Mouse (Mus musculus) T-helper 1 cell (primary cell): ENCODE data around the gene Macrod2.

ENCODE experiments used
- in situ Hi-C: fragments of 300-600 bp; cut with MboI, MseI; formaldehyde crosslinking; loops from one replicate; pipeline ENCODE4 v1.15.1; 2025; ENCODE audit warnings: high pct_unique_total_duplicates

The Macrod2 gene

DNA sequence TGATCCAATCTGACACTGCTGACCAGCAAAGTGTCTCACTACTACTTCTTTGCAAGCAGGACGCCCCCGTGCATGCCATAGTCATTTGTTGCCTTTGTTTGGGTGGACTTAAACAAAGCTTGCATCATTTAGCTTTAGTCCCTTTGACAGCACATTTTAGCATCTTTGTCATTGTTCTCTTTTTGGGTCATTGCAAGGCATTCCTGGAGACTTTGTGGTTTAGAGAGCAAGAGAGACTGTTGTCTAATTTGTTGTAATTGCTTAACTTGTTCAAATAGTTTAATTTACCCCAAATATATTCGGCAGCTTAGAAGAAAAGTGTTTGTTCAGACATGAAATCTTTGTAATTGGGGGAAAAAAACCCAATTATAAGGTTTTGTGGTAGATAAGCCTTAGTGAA, 511.0 kb downstream of the Macrod2 start:
- in situ Hi-C loops = no loop called here

DNA sequence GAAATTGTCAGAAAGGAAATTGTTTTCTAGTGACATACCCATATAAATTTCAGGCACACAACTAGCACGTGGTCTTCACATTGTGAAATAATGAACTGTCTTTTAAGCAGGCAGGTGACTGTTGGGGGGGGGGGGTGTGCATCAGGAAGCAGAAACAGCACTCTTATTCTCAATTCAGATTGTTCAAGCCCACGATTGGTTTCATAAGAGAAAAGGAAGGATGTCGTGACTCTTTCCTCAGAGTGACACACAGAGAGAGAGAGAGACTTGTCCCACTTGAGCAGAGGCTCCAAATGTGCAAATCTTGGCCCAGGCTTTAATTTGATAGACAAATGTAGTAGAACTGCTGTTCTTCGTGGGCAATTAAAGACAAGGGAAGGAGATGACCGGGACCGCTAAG, 516.4 kb downstream of the Macrod2 start:
- in situ Hi-C loops = no loop called here

DNA sequence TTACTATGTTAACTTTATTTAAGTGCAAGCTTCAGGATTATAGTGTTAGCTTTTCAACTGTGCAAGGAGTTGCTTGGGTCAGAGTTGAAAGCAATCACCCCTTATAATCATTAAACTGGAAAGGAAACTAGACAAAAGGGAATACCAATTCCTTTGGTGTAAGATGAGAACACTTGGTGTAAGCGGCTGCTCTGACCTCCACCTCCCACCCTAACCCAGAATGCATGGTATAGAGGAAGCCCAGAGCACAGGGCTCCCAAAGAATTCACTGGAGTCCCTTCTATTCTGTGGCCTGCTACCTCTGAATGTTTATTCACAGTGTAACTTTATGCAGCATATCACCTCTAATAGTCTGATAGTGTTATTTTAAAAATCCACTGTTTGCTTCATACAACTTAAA, 517.1 kb downstream of the Macrod2 start:
- in situ Hi-C loops = no loop called here

DNA sequence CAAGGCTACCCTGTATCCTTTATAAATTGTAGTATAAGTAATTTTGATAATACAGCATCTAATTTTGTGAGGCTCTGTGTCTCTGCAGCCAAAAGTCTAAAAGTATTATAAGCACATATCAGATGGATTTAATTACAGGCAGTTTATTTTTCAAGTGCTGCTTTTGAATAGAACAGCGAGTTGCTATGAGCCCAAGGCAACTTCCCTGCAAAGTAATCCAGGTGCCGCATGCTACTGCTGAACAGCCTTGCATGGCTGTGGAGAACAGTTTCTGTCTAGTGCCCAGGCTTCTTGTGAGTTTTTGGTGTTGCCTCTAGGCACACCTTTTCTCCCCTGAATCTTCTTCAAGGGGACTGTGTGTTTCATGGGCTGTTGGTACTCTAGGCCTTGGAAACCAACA, 517.8 kb downstream of the Macrod2 start:
- in situ Hi-C loops = no loop called here

DNA sequence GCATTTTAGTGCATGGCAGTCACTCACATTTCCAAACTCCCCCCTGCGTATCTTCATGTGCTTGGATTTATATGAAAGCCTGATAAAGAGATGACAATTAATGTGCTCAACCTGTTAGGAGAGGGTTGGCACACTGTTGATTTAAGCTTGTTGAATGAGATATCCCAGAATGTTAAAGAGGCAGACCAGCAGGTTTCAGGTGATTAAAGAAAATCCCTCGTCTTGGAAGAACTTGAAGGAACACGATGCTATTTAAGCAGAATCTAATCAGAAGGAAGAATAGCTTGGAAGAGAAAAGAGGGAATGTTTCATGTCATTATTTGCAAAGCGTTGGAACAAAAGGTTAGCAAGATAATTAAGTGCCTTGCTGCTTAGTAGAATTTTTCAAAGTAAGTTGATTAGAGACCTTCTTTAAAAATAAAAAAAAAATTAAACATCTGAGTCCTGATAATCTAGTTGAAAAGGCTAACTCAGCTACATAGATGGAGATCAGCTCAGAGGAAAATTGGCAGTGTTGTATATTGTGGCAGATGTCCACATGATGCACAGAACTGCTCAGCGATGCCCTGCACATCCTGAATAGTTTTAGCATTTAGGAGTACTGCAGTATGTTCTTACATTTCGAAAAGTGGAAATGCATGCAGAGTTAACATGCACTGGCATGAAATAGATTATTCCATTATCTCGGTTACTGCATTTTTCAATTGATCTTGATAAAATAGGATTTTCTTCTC, 518.7 kb downstream of the Macrod2 start:
- in situ Hi-C loops = no loop called here

DNA sequence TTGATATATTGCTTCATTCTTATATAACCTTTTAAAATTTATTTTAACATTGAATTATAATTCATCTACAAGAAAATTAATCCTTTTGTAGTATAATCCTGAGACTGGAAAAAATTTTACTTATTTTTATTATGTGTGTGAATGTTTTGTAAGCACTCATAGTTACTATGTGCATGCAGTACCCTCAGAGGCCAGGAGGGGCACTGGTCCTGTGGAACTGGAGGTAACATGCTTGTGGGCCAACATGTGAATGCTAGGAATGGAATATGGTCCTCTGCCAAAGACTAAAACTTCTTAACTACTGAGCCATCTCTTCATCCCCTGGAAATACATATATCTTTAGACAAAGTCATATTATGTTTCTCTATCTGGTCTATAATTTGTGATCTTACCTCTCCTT, 531.8 kb downstream of the Macrod2 start:
- in situ Hi-C loops = no loop called here

DNA sequence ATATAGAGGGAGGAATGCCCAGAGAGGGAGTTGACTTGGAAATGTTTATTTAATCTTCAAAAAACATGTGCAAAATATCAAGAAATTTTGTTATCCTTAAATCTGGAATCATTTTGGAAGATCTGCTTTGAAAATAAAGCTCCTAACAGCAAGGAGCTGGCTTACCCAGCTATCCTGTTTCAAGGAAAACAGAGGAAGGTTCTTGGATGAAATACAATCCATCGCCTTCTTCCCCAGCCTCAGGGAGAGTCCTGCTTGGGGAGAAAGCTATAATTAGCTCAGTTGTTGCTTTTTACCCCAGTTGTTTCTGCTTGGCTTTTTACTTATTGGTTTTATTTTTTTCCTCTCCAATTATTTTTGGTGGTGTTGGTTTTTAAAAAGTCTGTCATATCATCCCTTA, 539.4 kb downstream of the Macrod2 start:
- in situ Hi-C loops = no loop called here

DNA sequence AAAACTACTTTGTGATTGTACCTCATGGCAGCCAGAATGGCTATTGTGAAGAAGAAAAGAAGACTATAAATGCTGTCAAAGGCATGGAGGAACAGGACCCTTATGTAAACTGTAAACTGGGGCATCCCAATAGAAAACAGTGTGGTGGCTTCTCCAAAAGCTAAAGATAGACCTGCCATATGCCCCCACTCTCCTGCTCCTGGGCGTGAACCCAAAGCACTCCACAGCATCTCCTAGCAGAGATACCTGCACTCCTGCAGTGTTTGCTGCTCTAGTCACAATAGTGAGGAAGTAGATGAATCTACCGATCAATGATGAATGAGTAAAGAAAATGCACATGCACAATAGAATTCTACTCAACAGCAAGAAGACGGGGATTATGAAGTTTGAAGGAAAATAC, 554.4 kb downstream of the Macrod2 start:
- in situ Hi-C loops = no loop called here

GRCm38 (mm10) chr2:140959246-140959645, 564.1 kb downstream of the Macrod2 start:
- in situ Hi-C loops = no loop called here

DNA sequence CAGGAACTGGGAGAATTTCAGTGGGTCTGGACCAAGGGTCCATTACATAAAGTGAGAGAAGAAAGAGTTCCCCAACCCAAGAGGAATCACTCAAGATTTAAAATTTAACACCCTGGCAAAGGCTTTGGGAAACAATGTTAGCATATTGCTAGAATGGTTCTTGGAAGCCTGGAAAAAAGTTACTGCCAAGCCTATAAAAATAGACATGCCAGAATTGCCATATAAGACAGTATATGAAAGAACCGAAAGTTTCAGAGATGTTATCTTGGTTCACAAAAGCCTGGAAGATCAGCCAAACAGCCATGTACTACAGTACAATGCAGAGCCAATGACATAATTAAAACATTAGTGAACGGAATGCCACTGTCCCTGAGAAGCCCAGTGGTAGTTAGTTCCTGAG, 575.1 kb downstream of the Macrod2 start:
- in situ Hi-C loops = no loop called here

- in situ Hi-C loops = no loop called here
Observed at GRCm38 (mm10) chr2:140971845-140972244, 576.7 kb downstream of the Macrod2 start.

DNA sequence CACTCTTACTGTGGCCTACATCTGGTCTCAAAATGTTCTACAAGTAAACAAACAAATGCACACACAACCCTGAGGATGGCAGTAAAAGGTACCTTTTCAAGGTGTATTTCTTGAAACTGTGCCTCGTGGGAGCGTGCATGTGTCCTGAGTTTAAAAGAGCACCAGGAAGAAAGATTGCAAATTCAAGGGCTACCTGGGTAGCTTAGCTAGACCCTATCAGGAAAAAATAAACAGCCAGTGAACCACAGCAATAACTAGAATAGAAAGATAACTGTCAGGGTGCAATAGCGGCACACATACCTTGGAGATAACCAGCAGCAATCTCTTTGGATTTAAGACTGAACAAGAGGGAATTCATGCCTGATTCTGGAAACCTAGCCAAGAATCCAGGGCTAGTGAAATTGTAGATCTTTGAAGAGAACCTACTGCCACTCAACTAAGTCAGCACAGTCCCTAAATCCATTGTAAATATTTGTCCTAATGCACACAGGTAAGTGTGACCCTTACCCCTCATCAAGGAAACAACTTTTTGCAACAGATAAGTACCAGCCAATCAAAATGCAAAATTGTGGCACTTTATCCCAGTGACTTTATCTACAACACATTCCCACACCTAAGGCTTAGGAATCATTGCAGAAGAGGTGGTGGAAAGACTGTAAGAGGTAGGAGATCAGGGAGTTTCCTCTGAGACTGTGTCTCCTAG, 590.7 kb downstream of the Macrod2 start:
- in situ Hi-C loops = no loop called here

DNA sequence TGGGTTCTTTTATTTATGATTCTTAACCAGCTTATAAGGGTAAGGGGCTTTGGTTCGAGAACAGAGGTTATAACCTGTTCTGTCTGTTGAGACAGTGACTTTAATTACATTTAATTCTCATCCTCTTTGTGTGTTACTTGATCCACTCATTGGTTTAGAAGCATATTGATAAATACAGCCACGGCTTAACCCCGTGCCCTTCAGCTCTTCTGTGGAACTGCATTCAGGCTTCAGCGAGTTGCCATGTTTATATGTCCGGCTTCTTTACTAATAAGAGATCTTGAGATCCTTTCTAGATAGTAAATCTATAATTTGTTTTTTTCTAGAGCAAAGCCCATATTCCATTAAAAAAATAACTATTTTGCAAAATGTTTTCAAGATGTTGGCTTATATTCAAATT, 608.7 kb downstream of the Macrod2 start:
- in situ Hi-C loops = loop anchor here (10.0 kb wide), 1 partner anchor 981 kb away; no protein-coding TSS in a partner anchor

DNA sequence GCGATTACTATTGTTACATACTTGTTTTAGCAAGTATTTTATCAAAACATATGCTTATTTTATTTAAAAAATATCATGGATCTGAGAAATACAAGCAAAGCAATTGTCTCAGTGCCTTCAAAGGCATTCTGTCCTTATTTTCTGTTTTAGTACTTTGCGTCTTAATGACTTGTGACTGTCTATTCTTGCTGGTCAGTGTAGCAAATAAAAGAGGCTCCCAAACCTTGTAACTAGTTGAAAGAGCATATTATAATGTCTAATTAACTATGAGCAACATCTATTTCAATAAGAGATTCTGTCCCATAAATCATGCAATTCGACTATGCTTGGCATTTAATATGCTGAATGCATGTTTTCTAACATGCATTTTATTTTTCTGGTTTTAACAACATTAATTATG, 609.2 kb downstream of the Macrod2 start:
- in situ Hi-C loops = loop anchor here (10.0 kb wide), 1 partner anchor 980 kb away; no protein-coding TSS in a partner anchor

GRCm38 (mm10) chr2:141005616-141006015, 610.5 kb downstream of the Macrod2 start:
- in situ Hi-C loops = loop anchor here (10.0 kb wide), 1 partner anchor 979 kb away; no protein-coding TSS in a partner anchor

- in situ Hi-C loops = loop anchor here (10.0 kb wide), 1 partner anchor 977 kb away; no protein-coding TSS in a partner anchor
Observed at GRCm38 (mm10) chr2:141007725-141008124, 612.6 kb downstream of the Macrod2 start.

DNA sequence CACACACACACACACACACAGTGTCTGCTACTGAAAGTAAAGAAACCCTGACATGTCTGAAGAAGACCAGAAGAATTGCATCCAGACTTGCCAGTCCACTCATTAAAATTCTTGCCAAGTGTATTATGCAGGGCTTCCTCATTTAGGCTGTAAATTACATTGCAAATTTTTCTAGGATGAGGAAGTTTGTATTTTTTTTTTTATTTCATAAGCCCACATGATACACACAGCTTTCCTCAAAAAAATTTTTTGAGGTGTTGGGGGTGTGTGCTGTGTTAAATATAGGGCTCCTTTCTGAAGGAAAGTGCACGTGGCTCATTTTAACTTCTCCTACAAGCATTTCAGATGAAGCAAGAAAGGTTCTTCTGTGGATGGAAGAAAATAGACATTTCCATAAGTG, 613.3 kb downstream of the Macrod2 start:
- in situ Hi-C loops = loop anchor here (10.0 kb wide), 1 partner anchor 976 kb away; no protein-coding TSS in a partner anchor

DNA sequence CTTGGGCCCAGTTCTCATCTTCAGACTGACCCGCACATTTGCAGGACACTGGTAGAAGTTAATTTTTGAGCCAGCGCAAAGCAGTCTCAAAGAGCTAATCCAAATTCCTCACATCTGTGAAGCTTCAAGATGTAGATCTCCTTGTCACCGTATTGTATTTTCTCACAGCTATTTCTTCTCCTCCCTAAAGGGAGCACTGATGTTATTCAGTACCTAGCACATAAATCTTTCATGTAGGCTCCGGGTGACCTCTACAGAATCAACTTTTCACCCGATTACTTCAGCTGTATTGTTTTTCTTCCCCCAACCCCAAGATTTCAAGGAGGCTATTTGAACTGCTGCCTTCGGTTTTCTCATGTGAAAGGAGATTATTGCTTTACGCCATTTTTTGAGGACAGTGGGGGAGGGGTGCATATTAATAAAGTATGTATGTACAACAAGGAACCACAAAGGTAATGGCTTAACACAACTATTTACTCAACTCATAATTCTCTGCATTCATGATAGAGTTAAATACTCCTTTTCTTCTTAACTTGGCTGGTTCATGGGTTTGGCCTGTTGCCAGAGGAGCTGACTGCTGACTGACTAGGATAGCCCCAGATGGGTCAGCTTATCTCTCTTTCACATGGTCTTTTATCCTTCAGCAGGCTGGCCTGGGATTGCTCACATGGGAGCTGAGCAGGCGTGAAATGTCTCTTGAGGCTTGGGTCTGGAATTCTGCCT, 618.5 kb downstream of the Macrod2 start:
- in situ Hi-C loops = no loop called here

GRCm38 (mm10) chr2:141022971-141023370, 627.9 kb downstream of the Macrod2 start:
- in situ Hi-C loops = no loop called here

DNA sequence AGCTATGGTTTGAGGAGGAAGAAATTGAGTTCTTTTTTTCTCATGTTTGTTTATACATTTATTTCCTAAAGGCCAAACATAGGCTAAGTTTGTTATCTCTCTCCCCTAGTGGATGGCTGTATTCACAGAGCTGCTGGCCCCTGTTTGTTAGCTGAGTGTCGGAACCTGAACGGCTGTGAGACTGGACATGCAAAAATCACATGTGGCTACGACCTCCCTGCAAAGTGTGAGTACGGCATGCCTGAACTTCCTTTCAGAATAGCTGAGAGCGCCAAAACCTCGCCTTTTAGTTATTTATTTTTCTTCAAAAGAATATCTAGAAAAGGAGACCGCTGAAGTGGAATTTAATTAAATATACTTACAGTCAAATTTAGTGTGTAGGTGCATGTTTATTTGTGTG, 628.8 kb downstream of the Macrod2 start:
- in situ Hi-C loops = no loop called here

DNA sequence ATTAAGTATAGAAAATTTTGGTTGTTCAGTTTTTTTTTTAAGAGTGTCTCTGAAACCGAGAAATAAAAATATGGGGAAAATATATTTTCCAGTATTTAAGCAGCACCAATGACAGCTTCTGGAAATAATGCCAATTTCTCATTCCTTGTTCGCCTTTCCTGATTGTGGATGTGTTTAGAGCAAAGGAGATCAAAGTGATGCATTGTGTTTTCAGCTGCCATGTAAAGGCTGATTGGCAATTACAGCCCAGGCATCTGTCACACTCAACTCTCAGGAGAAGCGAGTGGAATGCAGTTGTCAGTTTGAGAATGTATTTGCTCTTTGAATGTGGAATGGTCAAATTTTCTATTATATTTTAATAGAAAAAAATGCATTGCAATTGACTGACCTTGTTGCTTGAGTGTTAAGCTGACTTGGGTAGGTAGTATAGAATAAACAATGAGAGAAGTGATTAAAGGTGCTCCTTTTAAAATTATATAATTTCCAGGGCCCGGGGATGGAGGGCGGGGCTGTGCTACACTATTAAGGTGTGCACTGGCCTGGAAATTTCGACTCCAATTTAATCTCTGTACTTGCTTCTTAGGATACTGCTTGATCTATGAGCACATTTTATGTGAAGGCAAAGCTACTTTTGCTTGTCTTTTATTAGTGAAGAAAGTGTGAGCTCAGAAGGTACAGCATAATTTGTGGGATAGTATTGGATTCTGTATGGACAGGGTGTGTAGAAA, 629.4 kb downstream of the Macrod2 start:
- in situ Hi-C loops = no loop called here
